Mouse (Mus musculus) neutrophil, adult 5-6 weeks (primary cell): ENCODE measurements around the gene Ids. TPM values are rescaled to one million over a fixed set of nuclear protein-coding genes. Genes with fewer than 3 reads are reported as not detected.

ENCODE experiments used
- total RNA-seq: library from RNA; stranded (forward); fragments of 200-1000 nt; gene quantifications from 2 replicates; pipeline ENCODE4 v1.2.3, GENCODE M21; 2017

Gene Ids
- total RNA-seq, 1 experiment from 2014 or later = 13.4 TPM

Other genes with a start within 250 kb of the Ids start
- 16.9 and 17.6 TPM in 2 replicates for gene 1110012L19Rik, start 20.8 kb upstream of the Ids start, total RNA-seq
- 7.5 and 8.8 TPM in 2 replicates for gene Tmem185a, start 112.1 kb upstream of the Ids start, total RNA-seq